Comparison of ENCODE assay signal across 8 mouse cellular contexts in genomic region chr1:133032981-133033315, GRCm38 (mm10). TPM values are rescaled to one million over a fixed set of nuclear protein-coding genes. Genes with fewer than 3 reads are reported as not detected.
DNase-seq lines count a peak whose midpoint lies in the region; ATAC-seq and TF ChIP-seq lines count a peak whose summit lies in the region.

No protein-coding gene starts in this region.

- no peak for DNase-seq in heart, adult 2 months
- no peak for DNase-seq in heart, adult 8-10 months (ENCODE audit: low spot score)
- no peak for DNase-seq in MEL (ENCODE audit: low read depth, low spot score)
- no peak for DNase-seq in hindbrain, embryonic 11.5 days (ENCODE audit: low spot score)
- no peak for DNase-seq in right cerebral cortex, adult 2 months (ENCODE audit: low spot score in 2 of 2)
- no peak for DNase-seq in left cerebral cortex, postnatal 14 days (ENCODE audit: low spot score in 2 of 2)
- DNase-seq in adrenal gland, postnatal 10 days = no peak

- H3K36me3 ChIP-seq in heart, adult 2 months (ENCODE audit: control insufficient read depth, insufficient read depth, low read length) = no peaks in the 10 kb centered on the region
- peaks cover 0 to 10% of the 10 kb centered on the region in 2 experiments; a peak in 2 of 4 replicates for H3K36me3 ChIP-seq in MEL (ENCODE audit: control insufficient read depth in 1 of 2, insufficient read depth in 2 of 2, low read length in 2 of 2)
- no peaks in the 10 kb centered on the region for H3K36me3 ChIP-seq in hindbrain, embryonic 11.5 days (ENCODE audit: control insufficient read depth, insufficient read depth, low read length)

- intact Hi-C loops in heart, adult 2 months (cut with DNase I) = no loop called here
- intact Hi-C loops in left cerebral cortex, postnatal 14 days (cut with DNase I) = loop anchor here (10.0 kb wide), 1 partner anchor 272 kb away; the partner anchor contains the start of gene Golt1a

- H3K9me3 ChIP-seq in MEL (replicated peaks; ENCODE audit: insufficient read depth, low read length) = no peaks in the 10 kb centered on the region
- H3K9me3 ChIP-seq in hindbrain, embryonic 11.5 days (ENCODE audit: control insufficient read depth, low read length) = no peaks in the 10 kb centered on the region

- no peak for TF ChIP-seq RAD21 in MEL (IDR thresholded peaks at IDR 0.05; ENCODE audit: low read depth, low read length)

- WGBS in heart, adult 2 months = 56% methylated on average over 5 of the region's 5 CpGs
- 10% methylated on average over 5 of the region's 5 CpGs for WGBS in hindbrain, embryonic 11.5 days

- TF ChIP-seq EP300 in heart, adult 2 months (IDR thresholded peaks at IDR 0.05; ENCODE audit: insufficient read depth, low read depth, low read length) = no peak
- no peak for TF ChIP-seq EP300 in MEL (IDR thresholded peaks at IDR 0.05; ENCODE audit: low read depth in 1 of 2, low read length in 2 of 2)

- TF ChIP-seq CTCF in heart, adult 2 months (IDR thresholded peaks at IDR 0.05) = no peak
- no peak for TF ChIP-seq CTCF in MEL (IDR thresholded peaks at IDR 0.05 in 2 of 3, conservative IDR thresholded peaks at IDR 0.05 in 1 of 3; ENCODE audit: control insufficient read depth in 1 of 3, insufficient read depth in 1 of 3, low read depth in 2 of 3, low read length in 3 of 3, poor library complexity in 1 of 3, severe bottlenecking in 1 of 3)

- H3K4me1 ChIP-seq in heart, adult 2 months (ENCODE audit: control insufficient read depth, insufficient read depth, low read length) = no peaks in the 10 kb centered on the region; the same call in 1 of the 2 replicates
- peaks cover 0 to 21% of the 10 kb centered on the region in 2 experiments; a peak in 2 of 4 replicates for H3K4me1 ChIP-seq in MEL (ENCODE audit: control insufficient read depth in 1 of 2, insufficient read depth in 2 of 2, low read length in 2 of 2)
- H3K4me1 ChIP-seq in hindbrain, embryonic 11.5 days (replicated peaks; ENCODE audit: control insufficient read depth, insufficient read depth, low read length) = no peaks in the 10 kb centered on the region

- no peaks in the 10 kb centered on the region for H3K27me3 ChIP-seq in heart, adult 2 months (ENCODE audit: control insufficient read depth, insufficient read depth, low read length)
- no peaks in the 10 kb centered on the region for H3K27me3 ChIP-seq in MEL (ENCODE audit: control insufficient read depth in 1 of 2, insufficient read depth in 2 of 2, low read length in 2 of 2)
- no peaks in the 10 kb centered on the region for H3K27me3 ChIP-seq in hindbrain, embryonic 11.5 days (ENCODE audit: control insufficient read depth, insufficient read depth, low read length)

- H3K4me3 ChIP-seq in heart, adult 2 months = peak overlapping the region; percentile 77
- H3K4me3 ChIP-seq in MEL (ENCODE audit: control insufficient read depth in 1 of 2, insufficient read depth in 1 of 2, low read depth in 2 of 2, low read length in 2 of 2) = peak overlapping the region; percentile 59 to 74
- peak overlapping the region; percentile 38 for H3K4me3 ChIP-seq in hindbrain, embryonic 11.5 days (ENCODE audit: low read depth, low read length)

- peak overlapping the region; percentile 82 for H3K27ac ChIP-seq in heart, adult 2 months
- H3K27ac ChIP-seq in MEL (ENCODE audit: control insufficient read depth, low read depth, low read length) = peak overlapping the region; percentile 56; the same call in 1 of the 2 replicates
- H3K27ac ChIP-seq in hindbrain, embryonic 11.5 days (ENCODE audit: low read depth, low read length) = 0 out of 2 replicates have a peak overlapping the region, but pooled peaks have one; percentile 39

- no peak for TF ChIP-seq POLR2A in heart, adult 2 months (IDR thresholded peaks at IDR 0.05; ENCODE audit: insufficient read depth, low read depth, low read length)
- no peak for TF ChIP-seq POLR2A in MEL (IDR thresholded peaks at IDR 0.05; ENCODE audit: control insufficient read depth in 1 of 2, insufficient read depth in 1 of 2, low read depth in 1 of 2, low read length in 2 of 2, poor library complexity in 1 of 2)

- ATAC-seq in hindbrain, embryonic 11.5 days (ENCODE audit: low FRiP score) = peak; percentile 22; the same call in 1 of the 2 replicates
- peak; percentile 30; the same call in 1 of the 2 replicates for ATAC-seq in megakaryocyte-erythroid progenitor cell, adult 5-6 weeks (replicated peaks; ENCODE audit: low FRiP score, low TSS enrichment, poor library complexity, severe bottlenecking)

- no peaks in the 10 kb centered on the region for H3K79me2 ChIP-seq in heart, adult 2 months (replicated peaks; ENCODE audit: control insufficient read depth, insufficient read depth, low read length)
- H3K79me2 ChIP-seq in MEL (ENCODE audit: control insufficient read depth, insufficient read depth, low read length, poor library complexity) = no peaks in the 10 kb centered on the region

- H3K4me2 ChIP-seq in hindbrain, embryonic 11.5 days (replicated peaks; ENCODE audit: low read depth, low read length) = peak overlapping the region; percentile 40

- no peak overlapping the region; the same call in 1 of the 2 replicates for H3K9ac ChIP-seq in heart, adult 2 months (ENCODE audit: low read depth, low read length)
- peak overlapping the region; percentile 62 for H3K9ac ChIP-seq in MEL (ENCODE audit: control insufficient read depth, low read depth, low read length, poor library complexity, severe bottlenecking)
- peak overlapping the region; percentile 28 for H3K9ac ChIP-seq in hindbrain, embryonic 11.5 days (ENCODE audit: low read depth, low read length)

TF ChIP-seq in MEL, 35 proteins besides CTCF, POLR2A, EP300 and RAD21:
- TF ChIP-seq E2F4 (IDR thresholded peaks at IDR 0.05; ENCODE audit: borderline replicate concordance, low read depth, low read length) = no peak
- TF ChIP-seq MAFK (IDR thresholded peaks at IDR 0.05; ENCODE audit: borderline replicate concordance, low read depth, low read length) = no peak
- no peak for TF ChIP-seq CHD2 (IDR thresholded peaks at IDR 0.05; ENCODE audit: low read length)
TF ChIP-seq in MEL: peak in this region for 0.

RNA-seq across cellular contexts. Expression of gene Mdm4, which starts 2.6 kb away (rescaled TPM):
- 10 to 100 TPM; 23.7 to 25.9 TPM for total RNA-seq in heart, adult 2 months (2021)
- 22.9 and 43.2 TPM in 2 replicates for polyA plus RNA-seq in heart, adult 2 months (2012; rRNA removed)
- 10 to 100 TPM; 19.5 to 30.7 (median 22.6) TPM for total RNA-seq in heart, adult 8-10 months (2022)
- 19.8 and 23.5 TPM in 2 replicates for total RNA-seq in MEL (2012; rRNA removed)
- 10 to 100 TPM in 1 of 2 experiments, not detected in 1; 28.1 TPM for polyA plus RNA-seq in MEL (2012; ENCODE audit: insufficient read depth in 1 of 2, insufficient read length in 2 of 2, low read depth in 1 of 2, low replicate concordance in 2 of 2, missing spikeins in 1 of 2)
- polyA plus RNA-seq in hindbrain, embryonic 11.5 days (2014; fragmentation: Nextera tagmentation; extraction: Ambion mirVana) = 36.6 and 61.7 TPM in 2 replicates
- 126 and 190 TPM in 2 replicates for total RNA-seq in megakaryocyte-erythroid progenitor cell, adult 5-6 weeks (2014; fragmentation: Nextera tagmentation)
- 110 and 145 TPM in 2 replicates for total RNA-seq in megakaryocyte-erythroid progenitor cell, adult 5-6 weeks (2017)
- total RNA-seq in left cerebral cortex, postnatal 14 days (2021) = 10 to 100 TPM; 79.1 to 80.6 TPM
- total RNA-seq in adrenal gland, postnatal 10 days (2021) = 100 to 1,000 TPM in 1 of 2 experiments, 10 to 100 TPM in 1; 58.5 to 101 TPM

RNA-seq across cellular contexts. Expression of gene Pik3c2b, which starts 12.5 kb away (rescaled TPM):
- 10 to 100 TPM; 14.6 to 19.4 TPM for total RNA-seq in heart, adult 2 months (2021)
- 19.9 and 22.0 TPM in 2 replicates for polyA plus RNA-seq in heart, adult 2 months (2012; rRNA removed)
- total RNA-seq in heart, adult 8-10 months (2022) = 10 to 100 TPM; 19.2 to 20.8 (median 19.9) TPM
- total RNA-seq in MEL (2012; rRNA removed) = 2.9 TPM in 2 replicates
- polyA plus RNA-seq in MEL (2012; ENCODE audit: insufficient read depth in 1 of 2, insufficient read length in 2 of 2, low read depth in 1 of 2, low replicate concordance in 2 of 2, missing spikeins in 1 of 2) = 1 to 10 TPM in 1 of 2 experiments, not detected in 1; 3.2 TPM
- 15.7 and 21.2 TPM in 2 replicates for polyA plus RNA-seq in hindbrain, embryonic 11.5 days (2014; fragmentation: Nextera tagmentation; extraction: Ambion mirVana)
- 3.5 and 4.0 TPM in 2 replicates for total RNA-seq in megakaryocyte-erythroid progenitor cell, adult 5-6 weeks (2014; fragmentation: Nextera tagmentation)
- total RNA-seq in megakaryocyte-erythroid progenitor cell, adult 5-6 weeks (2017) = 0.33 and 0.88 TPM in 2 replicates
- total RNA-seq in left cerebral cortex, postnatal 14 days (2021) = 10 to 100 TPM; 17.2 to 18.8 TPM
- 10 to 100 TPM in 1 of 2 experiments, 1 to 10 TPM in 1; 8.8 to 14.1 TPM for total RNA-seq in adrenal gland, postnatal 10 days (2021)
